Mouse (Mus musculus) lung, embryonic 14.5 days (tissue): ENCODE data around the gene Ccl6. TPM values are rescaled to one million over a fixed set of nuclear protein-coding genes. Genes with fewer than 3 reads are reported as not detected.

ENCODE experiments used
- ATAC-seq: fragments of 200-750 bp; cut with Nextera tagmentation; 2 replicates; pipeline ENCODE4 v1.8.0; 2017; ENCODE audit warnings: mild to moderate bottlenecking, moderate TSS enrichment, moderate library complexity; ENCODE audit not compliant: insufficient read depth
- DNase-seq: peaks from one replicate; pipeline ENCODE4 v3.0.0-alpha.2; 2015
- H3K27ac ChIP-seq: fragments of 300-500 bp; sonication (generic); 2 replicates; pipeline ENCODE4 v1.5.1; 2014; ENCODE audit warnings: low read depth, mild to moderate bottlenecking, moderate library complexity
- H3K27me3 ChIP-seq: fragments of 300-500 bp; sonication (generic); 2 replicates; pipeline ENCODE4 v1.6.1; 2014; ENCODE audit warnings: low read length, control low read depth; ENCODE audit not compliant: insufficient read depth
- H3K36me3 ChIP-seq: fragments of 300-500 bp; sonication (generic); 2 replicates; pipeline ENCODE4 v1.6.1; 2014; ENCODE audit warnings: control low read depth; ENCODE audit not compliant: insufficient read depth
- H3K4me1 ChIP-seq: fragments of 300-500 bp; sonication (generic); 2 replicates; pipeline ENCODE4 v1.6.1; 2014; ENCODE audit warnings: antibody characterized with exemption, control low read depth; ENCODE audit not compliant: insufficient read depth
- H3K4me2 ChIP-seq: fragments of 300-500 bp; sonication (generic); 2 replicates; pipeline ENCODE4 v1.6.1; 2014; ENCODE audit warnings: mild to moderate bottlenecking
- H3K4me3 ChIP-seq: fragments of 300-500 bp; sonication (generic); 2 replicates; pipeline ENCODE4 v1.5.1; 2014; ENCODE audit warnings: low read depth, low read length
- H3K9ac ChIP-seq: fragments of 300-500 bp; sonication (generic); 2 replicates; pipeline ENCODE4 v1.6.1; 2014
- H3K9me3 ChIP-seq: fragments of 300-500 bp; sonication (generic); 2 replicates; pipeline ENCODE4 v1.6.1; 2016; ENCODE audit warnings: low read depth, low read length, control low read depth
- CTCF ChIP-seq: IDR thresholded peaks from 2 replicates; pipeline ENCODE4 v1.5.1; 2016; ENCODE audit warnings: antibody characterized with exemption, low read depth
- WGBS: fragments of 180-500 bp; shearing (Covaris S2); extraction: QIAGEN DNeasy Blood & Tissue Kit; methylation state at CpG from one replicate; pipeline ENCODE4 v1.1.7; 2014; 5-methylcytosine and 5-hydroxymethylcytosine counted together
- polyA plus RNA-seq: library from polyadenylated mRNA; unstranded; fragments of >200 nt; fragmentation: Nextera tagmentation; extraction: Ambion mirVana; gene quantifications from 2 replicates; pipeline ENCODE4 v1.2.1, GENCODE M21; 2014

The Ccl6 gene
- polyA plus RNA-seq, 1 experiment from 2014 or later, result 4.8 TPM

- WGBS, result 62% methylated on average over 4 of the region's 4 CpGs
- no peak overlapping the region for H3K4me2 ChIP-seq
- H3K4me3 ChIP-seq, result no peak overlapping the region
Observed at GRCm38 (mm10) chr11:83581626-83582610, 11.0 kb downstream of the Ccl6 start.

GRCm38 (mm10) chr11:83580699-83581232 is 12.1 kb downstream of the Ccl6 start:
- H3K36me3 ChIP-seq, result no peaks in the 10 kb centered on the region
- DNase-seq (no peak), ATAC-seq (no peak)
- TF ChIP-seq CTCF, result no peak
- H3K4me2 ChIP-seq, result no peak overlapping the region
- WGBS, result 53% methylated on average over 1 of the region's 1 CpGs
- no peak overlapping the region for H3K4me3 ChIP-seq
- H3K27me3 ChIP-seq, result no peaks in the 10 kb centered on the region
- H3K4me1 ChIP-seq, result no peaks in the 10 kb centered on the region
- H3K9ac ChIP-seq, result no peak overlapping the region
- H3K27ac ChIP-seq, result no peak overlapping the region
- H3K9me3 ChIP-seq, result no peaks in the 10 kb centered on the region

More at GRCm38 (mm10) chr11:83581626-83582610, 11.0 kb downstream of the Ccl6 start:
- no peaks in the 10 kb centered on the region for H3K36me3 ChIP-seq
- no peak for ATAC-seq
- H3K27me3 ChIP-seq, result no peaks in the 10 kb centered on the region
- no peak overlapping the region for H3K9ac ChIP-seq
- no peaks in the 10 kb centered on the region for H3K9me3 ChIP-seq
- no peak for TF ChIP-seq CTCF
- DNase-seq, result no peak
- no peak overlapping the region for H3K27ac ChIP-seq
- H3K4me1 ChIP-seq, result no peaks in the 10 kb centered on the region

GRCm38 (mm10) chr11:83578999-83579398 is 13.9 kb downstream of the Ccl6 start:
- TF ChIP-seq CTCF, result no peak
- Histone ChIP-seq H3K4me3 (no peak overlapping the region), H3K4me1 (no peaks in the 10 kb centered on the region), H3K36me3 (no peaks in the 10 kb centered on the region), H3K27ac (no peak overlapping the region), H3K4me2 (no peak overlapping the region), H3K9me3 (no peaks in the 10 kb centered on the region), H3K27me3 (no peaks in the 10 kb centered on the region), H3K9ac (no peak overlapping the region)
- DNase-seq (no peak), ATAC-seq (no peak)
- WGBS, result 66% methylated on average over 3 of the region's 3 CpGs

GRCm38 (mm10) chr11:83578186-83578760 is 14.6 kb downstream of the Ccl6 start, which contains the start of gene Ccl9:
Gene Ccl9 (minus strand): TSS chr11:83578636.
- Histone ChIP-seq H3K4me3 (no peak within 1 kb of the TSS), H3K27me3 (no peaks in the 10 kb centered on the region), H3K9ac (no peak within 1 kb of the TSS), H3K9me3 (no peaks in the 10 kb centered on the region), H3K36me3 (no peaks in the 10 kb centered on the region), H3K27ac (no peak within 1 kb of the TSS), H3K4me1 (no peaks in the 10 kb centered on the region), H3K4me2 (no peak within 1 kb of the TSS)
- no peak for TF ChIP-seq CTCF
- DNase-seq, result no peak
- WGBS, result 56% methylated on average over 2 of the region's 2 CpGs
- no peak for ATAC-seq

GRCm38 (mm10) chr11:83576927-83577555 is 15.8 kb downstream of the Ccl6 start:
- no peaks in the 10 kb centered on the region for H3K9me3 ChIP-seq
- H3K4me3 ChIP-seq, result no peak overlapping the region
- no peak overlapping the region for H3K27ac ChIP-seq
- ATAC-seq, result no peak
- no peaks in the 10 kb centered on the region for H3K27me3 ChIP-seq
- no peak for DNase-seq
- no peak overlapping the region for H3K4me2 ChIP-seq
- H3K9ac ChIP-seq, result no peak overlapping the region
- H3K36me3 ChIP-seq, result no peaks in the 10 kb centered on the region
- no peak for TF ChIP-seq CTCF
- WGBS, result 81% methylated on average over 4 of the region's 4 CpGs
- H3K4me1 ChIP-seq, result no peaks in the 10 kb centered on the region

GRCm38 (mm10) chr11:83572834-83573233 is 20.1 kb downstream of the Ccl6 start:
- ATAC-seq (no peak), DNase-seq (no peak)
- H3K27me3 ChIP-seq, result no peaks in the 10 kb centered on the region
- no peaks in the 10 kb centered on the region for H3K36me3 ChIP-seq
- TF ChIP-seq CTCF, result no peak
- no peak overlapping the region for H3K4me3 ChIP-seq
- H3K27ac ChIP-seq, result no peak overlapping the region
- H3K9ac ChIP-seq, result no peak overlapping the region
- no peaks in the 10 kb centered on the region for H3K9me3 ChIP-seq
- H3K4me2 ChIP-seq, result no peak overlapping the region
- H3K4me1 ChIP-seq, result no peaks in the 10 kb centered on the region
- WGBS, result 47% methylated on average over 9 of the region's 9 CpGs
